Mouse (Mus musculus) CH12.LX (cell line): Measurements from ENCODE around the gene Sergef.

Source experiments
- BHLHE40 ChIP-seq: IDR thresholded peaks from 2 replicates; pipeline ENCODE4 v1.6.1; 2011; ENCODE audit warnings: mild to moderate bottlenecking, low read depth, low read length, improper control_type of control experiment
- CHD1 ChIP-seq: IDR thresholded peaks from 2 replicates; pipeline ENCODE4 v1.6.1; 2012; ENCODE audit warnings: low read depth, low read length, improper control_type of control experiment, inconsistent platforms
- CHD2 ChIP-seq: IDR thresholded peaks from 2 replicates; pipeline ENCODE4 v1.6.1; 2011; ENCODE audit warnings: low read length, improper control_type of control experiment
- CTCF ChIP-seq, 2 experiments: IDR thresholded peaks in 1 of 2; conservative IDR thresholded peaks in 1 of 2; 2 replicates each; pipeline ENCODE4 v1.5.1; 2011 to 2012; ENCODE audit warnings: low read depth in 2 of 2, low read length in 2 of 2, improper control_type of control experiment in 1 of 2, inconsistent platforms in 1 of 2, mild to moderate bottlenecking in 1 of 2, moderate library complexity in 1 of 2
- KAT2A ChIP-seq: IDR thresholded peaks from 2 replicates; pipeline ENCODE4 v1.6.1; 2012; ENCODE audit warnings: low read length, improper control_type of control experiment, inconsistent platforms; ENCODE audit not compliant: insufficient replicate concordance
- MAFK ChIP-seq: IDR thresholded peaks from 2 replicates; pipeline ENCODE4 v1.6.1; 2011; ENCODE audit warnings: low read length, improper control_type of control experiment; ENCODE audit not compliant: insufficient replicate concordance
- MAX ChIP-seq: IDR thresholded peaks from 2 replicates; pipeline ENCODE4 v1.6.1; 2011; ENCODE audit warnings: low read length, improper control_type of control experiment
- MEF2A ChIP-seq: IDR thresholded peaks from 2 replicates; pipeline ENCODE4 v1.6.1; 2014; ENCODE audit warnings: low read depth, mild to moderate bottlenecking, inconsistent platforms, low read length, improper control_type of control experiment, borderline replicate concordance
- MXI1 ChIP-seq: IDR thresholded peaks from 2 replicates; pipeline ENCODE4 v1.6.1; 2011; ENCODE audit warnings: mild to moderate bottlenecking, low read depth, low read length, improper control_type of control experiment
- TCF12 ChIP-seq: IDR thresholded peaks from 2 replicates; pipeline ENCODE4 v1.6.1; 2014; ENCODE audit warnings: low read depth, mild to moderate bottlenecking, inconsistent platforms, low read length, improper control_type of control experiment
- ZC3H11A ChIP-seq: IDR thresholded peaks from 2 replicates; pipeline ENCODE4 v1.6.1; 2012; ENCODE audit warnings: low read depth, mild to moderate bottlenecking, inconsistent platforms, low read length, improper control_type of control experiment

DNA sequence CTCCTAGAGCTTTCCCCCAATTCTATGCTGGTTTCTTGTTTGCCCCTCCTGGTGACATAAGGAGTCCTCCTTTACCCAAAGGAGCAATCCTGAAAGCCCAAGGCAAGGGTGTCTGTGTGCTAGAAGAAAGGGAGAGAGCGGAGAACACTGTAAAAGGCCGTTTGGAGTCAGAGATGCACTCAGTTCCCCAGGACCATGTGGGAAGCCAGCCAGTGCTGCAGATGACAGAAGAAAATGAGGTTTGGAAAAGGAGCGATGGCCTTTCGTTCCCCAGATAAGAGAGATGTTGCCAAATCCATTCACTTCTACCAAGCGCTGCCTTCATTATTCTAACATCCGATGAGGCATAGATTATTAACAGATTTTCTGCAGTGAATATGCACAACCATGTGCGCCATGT, 48.1 kb downstream of the Sergef start:
- TF ChIP-seq BHLHE40 (no peak), CHD2 (no peak), KAT2A (no peak), MEF2A (no peak), MAFK (no peak), MXI1 (no peak), MAX (no peak), ZC3H11A (no peak), CHD1 (no peak), CTCF (conservative IDR thresholded peaks at IDR 0.05 in 1 of 2, IDR thresholded peaks at IDR 0.05 in 1 of 2; ENCODE audit: low read depth in 2 of 2, low read length in 2 of 2) (no peak), TCF12 (no peak)
